Mouse (Mus musculus): Measurements from ENCODE around the gene Rhog.

Rhog gene

GRCm38 (mm10) chr7:102250631-102251214 is 5.1 kb downstream of the Rhog start:
- DNase-seq (ENCODE audit: low read depth, low spot score): peak; percentile 85

GRCm38 (mm10) chr7:102249896-102250630 is 5.8 kb downstream of the Rhog start:
- DNase-seq (ENCODE audit: low read depth, low spot score): peak; percentile 86

GRCm38 (mm10) chr7:102249531-102249895 is 6.3 kb downstream of the Rhog start:
- DNase-seq (ENCODE audit: low read depth, low spot score): peak; percentile 65

DNA sequence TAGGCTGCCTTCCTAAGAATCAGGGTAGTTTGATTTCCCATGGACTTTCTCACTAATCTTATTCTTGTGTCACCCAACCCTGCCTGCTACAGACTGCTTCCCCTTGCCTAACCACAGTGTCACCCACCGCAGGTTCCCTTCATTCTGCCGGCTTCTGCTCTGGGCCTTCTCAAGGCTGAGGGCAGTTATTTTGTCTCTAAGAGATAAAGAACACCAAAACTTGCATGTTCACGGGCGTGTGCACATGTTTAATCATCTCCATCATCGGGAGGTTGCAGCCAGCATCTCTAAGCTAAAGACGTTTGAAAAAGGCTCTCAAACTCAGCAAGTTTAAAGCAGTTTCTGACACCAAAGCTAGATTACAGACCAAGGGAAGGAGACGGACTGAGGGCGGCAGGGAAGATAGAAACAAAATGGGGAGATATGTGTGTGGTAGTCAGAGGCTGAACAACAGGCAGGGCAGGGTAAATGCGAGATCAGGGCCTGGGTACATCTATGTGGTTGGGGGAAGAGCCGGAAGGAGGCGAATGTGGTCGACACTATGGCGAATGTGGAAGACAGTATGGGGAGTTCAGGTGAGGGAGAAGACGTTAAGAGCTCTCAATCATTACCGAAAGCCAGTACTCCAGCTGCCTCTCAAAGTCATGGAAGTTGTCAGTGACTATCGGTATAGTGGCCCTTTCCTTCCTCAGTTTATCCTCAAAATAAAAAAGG is 7.0 kb downstream of the Rhog start:
- no peak for DNase-seq (ENCODE audit: low read depth, low spot score)

GRCm38 (mm10) chr7:102246956-102247797 is 8.7 kb downstream of the Rhog start:
- DNase-seq (ENCODE audit: low read depth, low spot score): no peak

GRCm38 (mm10) chr7:102246265-102246664 is 9.6 kb downstream of the Rhog start:
- DNase-seq (ENCODE audit: low read depth, low spot score): no peak

- DNase-seq (ENCODE audit: low read depth, low spot score): no peak
These were observed 10.1 kb downstream of the Rhog start for GRCm38 (mm10) chr7:102245775-102246174.

- no peak for DNase-seq (ENCODE audit: low read depth, low spot score)
These were observed 10.9 kb downstream of the Rhog start for GRCm38 (mm10) chr7:102244782-102245535.

GRCm38 (mm10) chr7:102243870-102244269 is 12.0 kb downstream of the Rhog start:
- DNase-seq (ENCODE audit: low read depth, low spot score): no peak

DNA sequence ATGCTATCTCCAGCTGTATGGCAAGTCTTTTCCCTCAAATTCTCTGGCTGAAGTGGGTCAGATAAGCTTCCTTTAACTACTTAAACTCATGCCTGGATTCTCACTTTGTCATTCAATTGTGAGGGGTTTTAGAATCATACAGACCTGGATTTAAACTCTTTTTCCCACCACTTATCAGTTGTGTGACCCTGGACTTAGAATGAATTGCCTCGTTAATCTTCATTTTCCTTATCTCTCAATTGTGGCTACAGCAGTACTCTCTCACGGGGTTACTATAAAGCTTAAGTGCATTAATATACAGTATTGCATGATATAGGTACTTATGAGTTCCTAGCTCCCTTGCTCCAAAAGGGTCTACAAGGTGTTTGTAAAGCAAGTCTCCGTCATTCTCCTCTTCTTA is 12.9 kb downstream of the Rhog start:
- DNase-seq (ENCODE audit: low read depth, low spot score): no peak

- no peak for DNase-seq (ENCODE audit: low read depth, low spot score)
These were observed 13.5 kb downstream of the Rhog start for GRCm38 (mm10) chr7:102242371-102242770.

GRCm38 (mm10) chr7:102239591-102239990 is 16.3 kb downstream of the Rhog start:
- no peak for DNase-seq (ENCODE audit: low read depth, low spot score)

DNA sequence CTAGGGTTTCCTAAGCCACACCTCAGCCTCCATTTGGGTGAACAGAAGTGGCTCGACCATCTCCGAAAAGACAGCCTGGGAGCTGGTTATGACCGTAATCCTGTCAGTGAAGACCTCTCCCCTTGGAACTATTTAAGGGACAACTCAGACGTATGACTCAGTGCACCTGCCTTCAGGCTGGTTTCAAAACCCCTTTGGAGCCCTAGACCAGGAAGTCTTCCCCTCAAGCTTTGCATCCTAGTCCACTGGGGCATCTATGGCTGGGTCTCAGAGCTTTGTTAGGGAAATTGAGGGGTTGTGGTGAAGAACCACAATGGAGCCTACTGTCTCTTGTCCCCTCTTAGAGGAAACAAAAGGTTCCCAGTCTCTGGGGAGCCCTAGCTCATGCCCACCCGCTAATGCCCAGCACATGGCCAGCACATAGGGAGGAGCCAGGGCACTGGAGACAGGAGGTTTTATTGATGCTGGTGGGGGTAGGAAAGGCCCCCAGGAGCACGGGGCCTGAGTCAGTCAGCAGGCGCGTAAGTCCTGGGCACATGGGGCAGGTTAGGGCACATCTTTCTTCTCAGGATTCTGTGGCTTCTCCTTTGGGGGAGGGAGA is 17.1 kb downstream of the Rhog start:
- DNase-seq (ENCODE audit: low read depth, low spot score): no peak

DNA sequence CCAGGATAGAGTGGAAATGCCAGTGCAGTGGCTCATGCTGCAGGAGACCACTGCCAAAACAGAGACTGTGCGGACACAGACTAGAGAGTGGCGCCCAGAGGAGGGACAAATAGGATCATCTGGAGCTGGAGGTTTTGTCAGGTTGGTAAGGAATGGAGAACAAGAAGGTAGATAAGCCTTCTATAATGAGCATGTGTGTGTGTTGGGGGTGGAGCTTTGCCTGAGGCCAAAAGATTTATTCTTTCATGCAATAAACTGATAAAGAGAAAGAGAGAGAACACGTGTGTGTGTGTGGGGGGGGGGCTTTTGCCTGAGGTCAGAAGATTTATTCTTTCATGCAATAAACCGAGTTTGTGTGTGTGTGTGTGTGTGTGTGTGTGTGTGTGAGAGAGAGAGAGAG is 22.8 kb downstream of the Rhog start:
- DNase-seq (ENCODE audit: low read depth, low spot score): no peak

GRCm38 (mm10) chr7:102229814-102230213 is 26.0 kb downstream of the Rhog start:
- no peak for DNase-seq (ENCODE audit: low read depth, low spot score)

- DNase-seq (ENCODE audit: low read depth, low spot score): no peak
These were observed 27.7 kb downstream of the Rhog start for GRCm38 (mm10) chr7:102228049-102228670.

- no peak for DNase-seq (ENCODE audit: low read depth, low spot score)
These were observed 29.8 kb downstream of the Rhog start for GRCm38 (mm10) chr7:102226051-102226450.

DNA sequence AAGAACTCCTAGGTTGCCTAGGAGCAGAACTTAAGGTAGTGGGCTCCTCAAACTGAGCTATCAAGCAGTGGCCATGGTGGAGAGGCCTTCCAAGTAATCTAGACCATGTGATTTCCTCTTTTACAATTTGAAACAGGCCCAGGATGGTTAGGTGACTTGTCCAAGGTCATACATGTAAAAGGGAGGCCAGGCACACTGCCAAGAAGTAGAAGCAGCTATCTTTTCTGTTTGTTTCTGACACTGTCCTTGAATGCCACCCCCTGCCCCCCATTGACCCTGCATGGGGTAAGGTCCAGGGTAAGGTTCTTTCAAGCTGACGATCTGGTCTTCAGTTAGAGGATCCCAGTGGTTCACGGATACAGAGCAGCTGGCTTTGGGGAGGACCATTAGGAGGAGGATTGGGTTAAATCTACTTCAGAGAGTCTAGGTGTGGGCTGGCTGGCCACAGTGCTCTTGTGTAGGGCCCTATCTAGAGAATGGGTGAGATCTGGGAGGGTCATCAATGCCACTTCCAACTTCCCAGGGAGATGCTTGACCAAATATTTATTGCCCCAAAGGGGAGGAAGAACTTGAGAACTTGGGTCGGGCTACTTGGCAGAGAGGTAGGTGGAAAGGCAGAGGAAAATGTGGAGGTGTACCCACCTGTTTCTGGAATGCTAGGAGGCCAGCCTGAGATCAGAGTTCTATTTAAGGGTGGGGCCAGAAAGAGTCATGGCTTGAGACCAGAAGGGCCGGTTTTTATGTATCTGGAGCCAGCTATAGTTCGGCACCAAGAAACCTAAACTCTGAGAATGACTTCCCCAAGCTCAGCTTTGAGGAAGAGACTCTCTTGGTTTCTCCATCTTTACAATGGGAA is 31.7 kb downstream of the Rhog start:
- no peak for DNase-seq (ENCODE audit: low read depth, low spot score)

GRCm38 (mm10) chr7:102222830-102223556 is 32.9 kb downstream of the Rhog start:
- peak; percentile 88 for DNase-seq (ENCODE audit: low read depth, low spot score)

Measured in R1 (cell line).